Mouse (Mus musculus) testis, postnatal 10 days (tissue): ENCODE measurements around the gene Cldn2.
"Not testable (repeated sequence)": the region's sequence is repeated elsewhere in the genome, so short reads cannot be mapped to it uniquely, and the experiment has no call there.

Source experiments
- DNase-seq: peaks from one replicate; pipeline ENCODE4 v3.0.0; 2021; ENCODE audit warnings: low spot score

Gene Cldn2

DNA sequence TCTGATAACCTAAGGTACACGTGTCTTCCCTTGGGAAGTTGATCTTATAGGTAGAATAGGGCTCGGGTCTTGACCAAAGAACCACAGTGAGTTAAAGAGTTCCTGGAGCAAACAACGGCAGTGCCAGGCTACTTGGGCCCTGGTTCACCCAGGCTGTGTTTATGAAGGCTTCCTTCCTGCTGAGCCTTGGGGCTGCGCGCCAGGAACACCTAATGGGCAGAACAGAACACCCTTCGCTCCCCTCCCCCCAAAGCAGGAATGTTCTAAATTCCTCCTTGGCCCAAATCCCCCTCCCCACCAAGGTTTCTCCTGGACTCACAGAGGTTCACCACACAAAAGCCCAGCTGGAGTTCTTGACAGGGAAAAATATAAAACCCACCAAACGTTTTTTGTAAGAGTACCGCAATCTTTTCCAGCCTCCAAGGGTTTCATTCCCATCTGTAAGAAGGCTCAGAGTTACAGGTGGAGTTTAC is at the start of gene Cldn2:
TSS of gene Cldn2 (plus strand) at position 423 of the 473 bp plus-strand sequence.
- no peak for DNase-seq

DNA sequence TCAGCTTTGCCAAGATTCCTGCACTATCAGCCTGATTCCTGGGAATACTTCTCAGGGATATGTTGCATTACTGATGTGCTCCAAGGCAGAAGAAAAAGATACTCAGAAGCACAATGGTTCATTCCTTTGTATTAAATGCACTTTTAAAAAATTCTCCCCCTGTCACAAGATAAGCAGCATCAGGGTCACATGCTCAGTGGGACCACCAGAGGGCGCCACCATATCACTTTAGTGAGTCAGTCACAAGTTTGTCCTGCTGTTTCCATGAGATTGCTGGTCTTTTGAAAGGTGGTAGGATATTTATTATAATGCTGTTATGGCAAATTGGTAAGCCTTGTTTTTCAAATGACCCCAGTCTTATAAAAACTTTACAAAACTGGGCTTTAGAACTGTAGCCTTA is 48.8 kb upstream of the Cldn2 start:
- peak; percentile 71 for DNase-seq

DNA sequence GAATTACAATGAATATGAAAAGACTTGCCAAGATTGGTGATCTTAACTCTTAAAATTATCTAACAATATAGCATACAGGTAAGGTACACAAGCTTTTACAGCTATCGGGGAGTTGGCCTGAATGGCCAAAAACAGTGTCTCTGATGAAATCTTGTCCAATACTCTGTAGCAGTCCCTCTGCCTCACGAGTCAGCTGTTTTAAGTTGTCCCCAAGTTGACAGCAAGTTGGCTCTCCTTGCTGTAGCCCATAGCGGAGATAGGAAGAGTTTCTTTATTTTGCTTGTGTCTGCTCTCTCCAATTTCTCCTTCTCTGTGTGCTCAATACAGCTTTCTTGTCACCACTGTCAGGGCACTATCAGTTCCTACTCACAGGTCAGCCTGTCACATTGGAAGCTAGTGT is 42.0 kb upstream of the Cldn2 start:
- DNase-seq: not testable (repeated sequence)

DNA sequence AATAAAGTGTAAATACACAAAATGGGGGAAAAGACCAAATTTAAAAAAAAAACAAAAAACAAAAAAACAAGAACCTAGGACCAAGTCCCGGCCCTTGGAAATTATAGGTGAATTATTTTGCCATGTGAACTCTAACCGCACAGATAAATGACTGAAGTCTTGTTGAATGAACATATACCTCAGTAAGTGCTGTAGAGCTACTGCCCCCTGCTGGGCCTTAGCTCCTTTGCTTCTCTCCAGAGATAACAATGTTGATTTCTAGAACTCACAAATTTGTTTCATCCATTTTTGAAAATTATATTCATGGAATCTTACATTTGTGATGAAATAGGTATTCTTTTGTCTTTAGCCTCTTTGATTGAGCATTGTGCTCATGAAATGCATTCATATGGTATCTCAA is 38.1 kb upstream of the Cldn2 start:
- peak; percentile 47 for DNase-seq

DNA sequence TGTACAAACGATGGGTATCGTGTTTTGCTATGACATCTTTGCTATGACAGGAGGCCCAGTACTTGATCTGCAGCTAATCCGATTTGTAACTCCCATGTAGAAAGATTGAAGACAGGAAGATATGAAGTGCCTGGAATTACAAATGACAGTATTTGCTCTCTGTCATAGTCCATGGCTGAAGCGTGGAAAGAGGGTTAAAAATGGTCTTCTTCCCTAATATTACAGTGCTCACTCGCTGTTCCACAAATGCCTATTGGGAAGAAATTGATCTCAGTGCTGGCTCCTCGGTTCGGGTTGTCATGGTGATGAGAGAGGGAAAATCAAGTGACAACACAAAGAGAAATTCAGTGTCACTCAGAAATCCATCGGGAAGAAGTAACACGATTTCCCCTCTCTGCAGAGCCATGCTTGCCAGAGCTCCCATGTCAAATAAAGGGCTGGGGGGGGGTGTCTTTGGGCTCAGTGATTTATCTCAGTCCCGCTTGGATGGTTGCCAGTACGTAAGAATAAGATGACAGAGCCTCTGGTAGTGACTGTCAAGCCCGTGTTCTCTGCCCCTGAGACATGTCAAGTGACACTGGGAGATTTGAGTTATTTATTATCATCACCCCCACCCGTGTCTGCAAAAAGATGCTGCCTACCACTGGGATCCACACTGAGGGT is 30.5 kb upstream of the Cldn2 start:
- DNase-seq: no peak

DNA sequence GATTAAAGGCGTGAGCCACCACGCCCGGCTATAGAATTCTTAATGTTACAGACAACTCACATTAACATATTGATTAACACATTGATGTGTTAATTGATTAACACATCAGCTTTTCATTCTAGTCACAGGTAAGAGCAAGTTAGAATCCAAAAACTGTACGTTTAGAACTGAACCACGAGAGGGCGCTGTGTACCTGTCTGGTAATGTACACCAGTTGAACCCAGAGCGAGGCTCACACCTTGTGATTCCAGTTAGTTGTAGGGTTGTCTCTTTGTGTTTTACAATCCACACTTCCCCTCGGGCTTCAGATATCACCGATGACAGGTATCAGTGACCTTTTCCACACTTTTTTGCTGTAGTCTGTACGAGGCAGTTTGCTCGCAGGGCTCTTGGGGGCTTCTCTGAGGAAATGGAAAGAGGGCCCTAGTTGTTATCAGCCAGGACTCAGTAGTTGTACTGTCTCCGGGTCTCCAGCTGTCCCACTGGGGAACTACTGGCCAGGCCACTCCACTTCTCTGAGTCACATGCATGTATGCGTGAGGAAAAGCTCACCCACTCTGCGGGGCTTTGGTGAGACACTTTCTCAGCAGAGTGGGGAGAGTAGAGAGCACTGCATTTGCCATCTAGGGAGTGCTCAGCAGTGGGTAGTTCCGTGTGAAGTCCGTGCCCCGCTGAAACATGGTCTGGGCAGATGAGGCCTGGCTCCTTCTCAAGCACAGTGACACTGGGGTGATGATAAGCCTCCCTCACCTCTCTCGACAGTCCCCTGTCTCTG is 26.1 kb upstream of the Cldn2 start:
- peak; percentile 81 for DNase-seq

DNA sequence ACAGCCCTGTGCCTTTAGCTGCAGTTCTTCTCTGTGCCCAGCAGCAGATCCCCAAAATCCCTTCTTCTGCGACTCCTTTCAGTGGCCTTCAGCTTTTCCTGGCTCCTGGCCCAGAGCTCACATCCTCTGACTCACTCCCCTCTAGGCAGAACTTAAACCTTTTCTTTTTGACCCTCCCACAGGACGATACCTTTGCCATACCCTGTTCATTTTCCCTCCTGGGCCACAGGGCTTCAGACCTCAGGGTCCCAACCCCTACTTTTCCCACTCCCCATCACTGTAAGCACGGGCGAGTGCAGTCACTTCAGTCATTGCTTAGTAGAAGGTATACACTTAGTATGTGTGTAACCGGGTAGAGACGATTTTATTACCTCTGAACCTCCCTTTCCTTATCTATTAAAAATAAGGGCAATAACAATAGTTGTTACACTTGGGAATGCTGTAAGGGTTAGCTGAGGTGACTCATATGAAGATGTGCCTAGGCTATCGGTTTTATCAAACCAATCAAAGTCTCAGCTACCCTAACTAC is 25.5 kb upstream of the Cldn2 start:
- DNase-seq: peak; percentile 58

DNA sequence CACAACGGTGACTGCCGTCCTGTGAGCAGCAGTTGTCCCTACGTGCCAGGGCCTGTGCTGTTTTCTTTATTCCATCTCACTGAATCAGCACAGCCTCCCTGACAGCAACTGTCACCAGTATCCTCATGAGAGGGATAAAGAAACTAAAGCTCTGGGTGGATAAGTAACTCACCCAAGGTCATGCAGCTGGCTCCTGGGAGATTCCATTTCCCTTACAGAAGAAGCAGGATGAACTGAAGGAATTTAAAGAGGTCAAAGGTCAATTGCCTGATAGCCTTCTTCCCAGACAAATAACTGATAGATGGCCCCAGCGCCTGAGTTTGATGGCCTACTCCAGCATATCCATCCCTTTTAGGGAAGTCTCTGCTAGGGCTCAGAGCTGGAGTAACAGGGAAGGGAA is 23.3 kb upstream of the Cldn2 start:
- no peak for DNase-seq

DNA sequence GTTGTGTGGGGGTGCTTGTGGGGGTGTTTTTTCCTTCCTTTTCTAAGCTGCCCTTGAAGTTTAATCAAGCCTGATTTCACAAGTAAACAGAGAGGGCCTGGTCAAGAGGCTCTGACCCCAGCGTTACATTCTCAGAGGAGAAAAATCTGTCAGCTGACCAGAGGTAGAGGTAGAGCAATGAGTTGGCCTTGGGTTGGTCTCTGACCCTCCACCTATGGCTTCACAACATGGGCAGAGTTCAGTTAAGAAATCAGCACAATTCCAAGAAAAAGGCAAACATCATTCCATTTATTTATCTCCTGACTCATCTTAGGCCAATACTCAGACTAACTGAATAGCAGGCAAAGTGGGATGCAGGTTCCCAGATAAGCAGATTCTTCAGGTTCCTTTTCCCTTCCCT is 21.7 kb upstream of the Cldn2 start:
- no peak for DNase-seq

DNA sequence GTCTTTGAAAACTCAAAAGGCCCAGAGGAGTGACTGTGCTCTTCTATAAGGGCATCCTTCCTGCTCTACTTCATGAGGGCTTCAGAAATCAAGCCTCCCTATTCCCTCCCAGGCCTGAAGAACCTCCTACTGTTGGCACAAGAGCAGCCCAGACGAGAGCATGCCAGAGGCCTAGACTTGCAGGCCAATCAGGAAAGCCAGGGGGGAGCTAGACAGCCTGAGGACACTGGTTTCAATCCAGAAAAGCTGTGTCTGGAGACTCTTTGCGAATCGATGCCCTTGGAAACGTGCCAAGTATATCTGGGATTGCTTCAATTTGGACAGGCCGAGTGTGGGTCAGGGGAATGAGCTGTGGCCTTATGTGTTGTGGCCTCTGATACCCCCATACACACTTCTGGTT is 21.2 kb upstream of the Cldn2 start:
- DNase-seq: no peak

DNA sequence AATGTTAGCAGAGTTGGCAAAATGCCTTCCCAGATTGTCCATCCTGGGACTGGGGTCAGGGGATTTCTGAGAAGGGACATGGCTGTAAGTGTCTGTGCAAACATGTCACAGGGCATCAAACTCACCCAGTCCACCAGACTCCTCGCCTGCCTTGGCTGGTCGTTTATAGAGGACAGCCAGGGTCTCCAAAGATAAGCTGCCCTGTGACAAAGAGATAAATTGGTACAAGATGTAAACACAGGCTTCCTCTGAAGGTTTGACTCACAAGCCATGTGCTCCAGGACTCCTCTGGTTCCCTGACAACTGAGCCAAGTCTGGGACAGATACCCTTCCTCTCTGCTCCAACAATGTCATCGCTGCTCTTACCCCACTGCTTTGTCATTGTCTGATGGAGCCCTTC is 19.6 kb upstream of the Cldn2 start:
- DNase-seq: no peak

DNA sequence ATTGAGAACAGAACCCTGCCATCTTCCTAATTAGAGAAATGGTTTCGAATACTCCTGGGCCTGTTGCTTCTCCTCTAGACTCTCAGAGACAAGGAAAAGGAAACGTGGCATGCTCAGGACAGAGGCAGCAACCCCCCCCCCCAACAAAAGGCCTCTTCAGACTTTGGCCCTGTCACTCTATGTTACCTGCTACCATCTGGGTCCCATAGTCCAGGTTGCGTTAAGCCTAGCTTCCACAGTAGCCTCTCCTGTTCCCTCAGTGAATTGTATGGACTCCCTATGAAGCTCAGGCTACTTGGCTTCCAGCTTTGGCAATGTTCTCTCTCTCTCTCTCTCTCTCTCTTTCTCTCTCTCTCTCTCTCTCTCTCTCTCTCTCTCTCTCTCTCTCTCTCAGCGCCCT is 19.1 kb upstream of the Cldn2 start:
- DNase-seq: no peak

DNA sequence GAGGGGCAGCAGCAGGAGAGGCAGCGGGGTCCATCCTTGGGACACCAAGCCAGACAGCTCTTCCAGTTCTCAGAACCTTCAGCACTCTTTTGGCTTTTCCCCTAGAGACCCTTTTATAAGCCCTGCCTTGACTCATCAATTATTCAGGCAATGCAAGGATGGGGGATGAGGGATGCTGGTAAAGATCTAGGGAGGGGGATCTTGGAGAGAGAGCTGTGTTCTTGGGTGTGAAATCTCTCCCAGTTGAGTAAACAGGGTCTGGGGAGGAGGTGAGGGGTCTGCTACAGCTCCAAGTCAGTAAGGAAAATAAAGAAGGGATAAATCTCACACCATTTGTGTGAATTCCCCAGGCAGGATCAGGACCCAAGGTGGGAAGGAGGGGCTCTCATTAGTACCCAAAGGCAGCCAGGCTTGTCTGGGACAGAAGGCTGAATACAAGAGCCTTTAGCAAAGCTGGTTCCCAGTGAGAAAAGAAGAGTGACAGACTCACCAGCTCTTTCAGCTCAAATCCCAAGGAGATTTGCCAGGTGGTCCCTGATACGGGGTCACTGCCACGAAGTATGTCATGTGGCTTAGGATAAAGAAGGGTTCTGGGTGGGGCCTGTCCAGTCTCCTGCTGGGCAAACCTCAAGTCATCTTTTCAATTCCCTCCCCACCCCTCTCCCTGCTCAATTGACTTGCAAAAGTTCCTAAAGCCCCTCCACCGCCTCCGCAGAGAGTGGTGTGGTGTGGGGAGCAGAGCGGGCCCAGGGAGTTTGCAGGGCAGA is 18.2 kb upstream of the Cldn2 start, which contains the start of gene Ripply1:
TSS of gene Ripply1 (minus strand) at position 76 of the 767 bp plus-strand sequence.
- DNase-seq: no peak

DNA sequence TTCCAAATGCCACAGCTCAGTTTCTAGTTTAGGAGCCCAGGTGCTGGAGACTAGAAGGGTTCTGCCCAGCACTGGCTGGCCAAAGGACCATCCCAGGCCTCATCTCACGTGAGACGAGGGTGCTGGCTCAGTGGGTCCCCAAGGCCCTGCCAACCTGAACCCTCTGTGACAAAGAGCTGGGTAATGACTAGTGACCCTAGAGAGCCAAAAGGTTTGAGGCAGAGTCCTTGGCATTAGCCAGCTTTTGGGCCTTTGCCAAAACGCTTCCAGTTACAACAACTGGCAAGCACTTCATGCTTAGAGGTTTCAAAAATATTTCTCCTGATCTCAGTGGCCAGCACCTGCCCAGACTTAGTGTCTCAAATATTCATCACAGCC is 17.6 kb upstream of the Cldn2 start:
- DNase-seq: peak; percentile 38

DNA sequence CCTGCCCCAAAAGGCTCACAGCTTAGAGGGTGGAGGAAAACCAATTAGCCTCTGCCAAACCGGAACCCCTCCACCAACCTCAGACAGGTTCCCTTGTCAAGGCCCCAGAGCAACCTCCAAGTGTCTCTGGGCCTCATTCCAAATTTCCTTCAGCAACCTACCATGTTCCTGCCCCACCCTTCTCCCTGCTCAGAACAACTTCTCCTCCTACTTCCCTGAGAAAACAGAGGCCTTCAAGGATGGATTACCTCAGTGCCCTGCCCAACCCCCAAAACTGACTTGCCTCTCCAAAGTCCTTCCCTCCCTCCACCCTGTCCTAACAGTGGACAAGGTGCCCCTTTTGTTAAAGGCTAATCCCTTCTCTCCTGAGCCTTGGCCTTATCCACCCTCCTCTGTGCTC is 14.9 kb upstream of the Cldn2 start:
- no peak for DNase-seq

DNA sequence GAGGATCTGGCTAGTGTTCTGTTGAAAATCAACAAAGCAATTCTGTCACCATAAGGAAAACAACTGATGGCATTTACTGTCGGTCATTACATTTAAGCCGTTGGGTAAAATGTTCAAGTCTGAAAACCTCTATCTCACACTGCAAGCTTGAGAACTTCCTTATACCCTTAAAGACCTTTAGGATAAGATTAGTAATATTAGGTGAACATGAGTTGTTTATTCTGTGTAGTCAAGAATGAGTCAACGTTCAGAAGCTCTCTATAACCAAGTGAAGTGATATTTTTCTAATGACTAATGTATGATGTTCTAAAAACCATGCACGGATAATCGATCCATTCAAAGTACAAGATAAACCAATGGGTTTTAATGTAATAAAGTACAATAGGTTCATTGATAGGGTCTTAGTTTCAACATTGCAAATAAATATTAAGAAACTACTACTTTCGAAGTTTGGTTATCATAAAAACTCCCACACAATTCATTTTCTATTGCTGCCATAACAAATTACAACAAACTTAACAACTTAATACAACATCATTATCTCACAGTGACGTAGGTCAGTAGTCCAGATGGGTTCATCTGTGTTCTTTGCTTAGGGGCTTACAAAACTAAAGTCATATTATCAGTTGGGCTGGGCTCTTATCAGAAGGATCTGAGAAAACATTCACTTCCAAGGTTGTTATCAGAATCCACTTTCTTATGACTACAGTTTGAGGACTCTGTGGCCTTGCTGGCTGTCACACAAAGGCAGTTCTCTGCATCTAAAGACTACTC is 6.4 kb upstream of the Cldn2 start:
- no peak for DNase-seq

DNA sequence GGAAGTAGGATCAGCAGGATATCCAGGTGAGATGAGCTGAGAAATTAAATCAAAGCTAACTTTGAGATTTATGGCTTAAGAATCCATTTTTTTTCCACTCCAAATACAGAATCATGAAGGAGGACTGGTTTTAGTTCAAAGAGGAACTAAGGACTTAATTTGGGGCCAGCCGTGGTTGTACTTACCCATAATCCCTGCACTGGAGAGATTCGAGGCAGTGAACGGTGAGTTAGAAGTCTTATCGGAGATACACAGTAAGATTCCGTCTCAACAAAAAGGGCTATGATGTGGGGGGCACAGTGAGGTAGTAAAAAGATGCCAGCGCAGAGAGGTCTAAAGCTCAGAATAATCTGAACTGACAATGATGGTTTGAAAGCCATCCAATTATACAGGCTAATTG is 4.6 kb upstream of the Cldn2 start:
- DNase-seq: no peak

DNA sequence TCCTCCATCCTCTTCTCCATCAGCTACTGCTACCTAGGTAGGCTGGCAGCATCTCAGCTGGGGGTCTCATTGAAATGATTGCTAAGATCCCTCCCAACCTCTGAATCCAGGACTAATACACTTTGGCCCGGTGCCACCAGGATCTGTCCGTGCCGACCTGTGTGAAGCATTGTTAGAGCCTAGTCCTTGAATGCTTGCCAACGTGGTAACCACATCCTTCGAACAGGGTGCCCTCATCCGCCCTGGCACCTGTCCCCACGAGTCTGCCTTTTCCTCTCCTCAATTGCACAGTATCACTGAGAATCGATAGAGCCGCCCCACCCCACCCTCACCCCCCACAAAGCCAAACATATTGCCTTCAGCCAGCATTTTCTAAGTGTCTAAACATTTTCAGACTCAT is 2.8 kb upstream of the Cldn2 start:
- peak; percentile 47 for DNase-seq

DNA sequence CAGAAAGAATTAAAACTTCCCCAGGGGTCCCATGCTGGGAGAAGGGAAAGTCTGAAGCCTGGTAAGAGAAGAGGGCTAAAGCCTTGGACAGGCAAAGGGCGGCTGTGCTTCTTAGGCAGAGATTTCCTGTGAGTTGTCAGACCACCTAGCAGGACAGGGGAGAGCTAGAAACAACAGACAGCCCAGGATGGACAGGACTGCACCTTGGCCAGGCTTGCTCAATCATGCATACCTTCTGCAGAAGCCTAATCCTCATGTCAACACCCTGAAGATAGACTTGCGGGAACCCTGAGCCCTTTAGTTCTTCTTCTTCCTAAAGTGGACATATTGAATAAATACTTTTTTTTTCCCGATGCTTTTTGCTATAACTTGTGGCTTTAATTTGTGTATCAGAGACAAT is 675 bp upstream of the Cldn2 start:
- no peak for DNase-seq

DNA sequence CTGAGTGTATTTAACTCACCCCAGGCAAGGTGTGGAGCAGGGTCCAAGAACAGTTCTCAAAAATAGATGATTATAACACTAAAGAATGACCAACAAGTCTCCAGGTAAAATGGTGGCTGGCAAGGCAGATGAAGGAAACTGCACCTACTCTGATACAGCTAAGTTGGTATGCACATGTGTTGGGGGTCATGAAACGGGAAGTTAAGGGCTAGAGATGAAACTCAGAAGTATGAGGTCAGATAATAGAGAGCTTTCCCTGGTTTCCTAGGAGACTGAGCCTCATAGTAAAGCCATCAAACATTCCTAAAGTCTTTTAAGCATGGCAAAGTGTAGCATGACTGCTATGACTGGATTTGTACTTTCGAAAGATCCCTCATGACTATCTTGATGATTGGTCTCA is 2.4 kb downstream of the Cldn2 start:
- no peak for DNase-seq

DNA sequence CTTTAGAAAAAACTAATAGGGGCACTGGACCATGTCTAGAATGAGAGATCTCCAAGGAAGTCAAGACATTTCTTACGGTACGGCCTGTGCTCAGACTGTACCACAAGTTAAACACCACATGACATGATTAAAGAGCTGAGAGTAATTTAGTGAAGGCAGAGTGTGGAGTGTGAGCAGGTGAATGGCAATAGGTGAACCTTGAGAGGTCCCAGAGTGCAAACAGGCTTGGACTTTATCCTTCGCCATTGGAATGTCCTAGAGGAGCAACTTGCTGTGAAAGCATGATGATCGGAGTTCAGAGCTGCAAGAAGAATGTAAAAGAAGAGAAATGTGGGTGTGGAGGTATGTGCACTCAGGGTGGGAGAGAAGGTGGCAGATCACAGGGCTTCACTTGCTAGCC is 5.3 kb downstream of the Cldn2 start:
- no peak for DNase-seq

DNA sequence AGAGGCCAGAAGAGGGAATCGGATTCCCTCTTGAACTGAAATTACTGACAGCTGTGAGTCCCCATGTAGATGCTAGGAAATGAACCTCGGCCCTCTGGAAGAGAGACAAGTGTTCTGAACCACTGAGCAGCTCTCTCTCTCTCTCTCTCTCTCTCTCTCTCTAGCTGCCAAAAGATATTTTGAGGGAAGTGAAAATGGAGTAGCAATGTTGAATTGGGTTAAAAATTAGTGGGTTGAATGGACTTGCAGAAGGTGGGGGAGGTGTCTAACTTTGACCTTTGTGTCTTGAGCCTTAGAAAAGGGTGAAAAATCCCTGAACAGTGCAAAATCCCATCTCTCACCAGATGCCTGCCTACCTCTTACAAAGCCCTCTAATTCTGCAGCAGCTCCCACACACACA is 6.8 kb downstream of the Cldn2 start:
- no peak for DNase-seq
